Mouse (Mus musculus) CH12.LX (cell line): ENCODE results near the gene Ubn2. TPM values are rescaled to one million over a fixed set of nuclear protein-coding genes. Genes with fewer than 3 reads are reported as not detected.

Source experiments
- DNase-seq: peaks from one replicate; pipeline ENCODE4 v3.0.0-alpha.2; 2013; ENCODE audit errors: extremely low read depth
- H3K27ac ChIP-seq: 2 replicates; pipeline ENCODE4 v1.5.1; 2012; ENCODE audit warnings: low read depth, mild to moderate bottlenecking, control low read depth, moderate library complexity; ENCODE audit not compliant: insufficient read depth
- H3K27me3 ChIP-seq: replicated peaks from 2 replicates; pipeline ENCODE3; 2012; ENCODE audit warnings: inconsistent platforms
- H3K36me3 ChIP-seq, 2 experiments: replicated peaks in 1 of 2; 2 replicates each; pipeline versions ENCODE3 to v1.6.1; 2012; ENCODE audit warnings: inconsistent platforms in 1 of 2, low read length in 1 of 2, mild to moderate bottlenecking in 1 of 2, mixed read lengths in 1 of 2, moderate library complexity in 1 of 2; ENCODE audit not compliant: control insufficient read depth in 1 of 2, insufficient read depth in 1 of 2
- H3K4me1 ChIP-seq, 2 experiments: 2 replicates each; pipeline ENCODE4 v1.6.1; 2012; ENCODE audit warnings: inconsistent platforms in 1 of 2, moderate library complexity in 1 of 2; ENCODE audit not compliant: insufficient read depth in 2 of 2, control insufficient read depth in 1 of 2
- H3K4me2 ChIP-seq: 2 replicates; pipeline ENCODE4 v1.6.1; 2012; ENCODE audit warnings: low read depth, mild to moderate bottlenecking, control low read depth; ENCODE audit not compliant: poor library complexity, insufficient read depth, severe bottlenecking
- H3K4me3 ChIP-seq, 3 experiments: fragments of 150-350 bp in 1 of 3; sonication (generic) in 1 of 3; replicated peaks in 1 of 3; 2 replicates each; pipeline versions ENCODE3 to v1.5.1; 2011 to 2012; ENCODE audit warnings: low read depth in 2 of 3, low read length in 2 of 3, mild to moderate bottlenecking in 2 of 3, moderate library complexity in 2 of 3, control low read depth in 1 of 3, improper control_type of control experiment in 1 of 3, inconsistent platforms in 1 of 3, mixed read lengths in 1 of 3; ENCODE audit not compliant: poor library complexity in 1 of 3
- H3K79me2 ChIP-seq: replicated peaks from 2 replicates; pipeline ENCODE4 v1.6.1; 2012; ENCODE audit warnings: mild to moderate bottlenecking, moderate library complexity; ENCODE audit not compliant: control insufficient read depth, poor library complexity, insufficient read depth, severe bottlenecking; ENCODE audit errors: extremely low read depth
- H3K9ac ChIP-seq: 2 replicates; pipeline ENCODE4 v1.6.1; 2012; ENCODE audit warnings: low read depth, mild to moderate bottlenecking, control low read depth, moderate library complexity; ENCODE audit not compliant: insufficient read depth
- H3K9me3 ChIP-seq: replicated peaks from 2 replicates; pipeline ENCODE3; 2012; ENCODE audit warnings: low read length, inconsistent platforms, mixed read lengths
- BHLHE40 ChIP-seq: IDR thresholded peaks from 2 replicates; pipeline ENCODE4 v1.6.1; 2011; ENCODE audit warnings: mild to moderate bottlenecking, low read depth, low read length, improper control_type of control experiment
- CHD2 ChIP-seq: IDR thresholded peaks from 2 replicates; pipeline ENCODE4 v1.6.1; 2011; ENCODE audit warnings: low read length, improper control_type of control experiment
- CTCF ChIP-seq, 2 experiments: IDR thresholded peaks in 1 of 2; conservative IDR thresholded peaks in 1 of 2; 2 replicates each; pipeline ENCODE4 v1.5.1; 2011 to 2012; ENCODE audit warnings: low read depth in 2 of 2, low read length in 2 of 2, improper control_type of control experiment in 1 of 2, inconsistent platforms in 1 of 2, mild to moderate bottlenecking in 1 of 2, moderate library complexity in 1 of 2
- ELF1 ChIP-seq: IDR thresholded peaks from 2 replicates; pipeline ENCODE4 v1.6.1; 2014; ENCODE audit warnings: low read depth, mild to moderate bottlenecking, inconsistent platforms, low read length, improper control_type of control experiment
- EP300 ChIP-seq: IDR thresholded peaks from 2 replicates; pipeline ENCODE4 v1.6.1; 2011; ENCODE audit warnings: low read length, improper control_type of control experiment
- IRF4 ChIP-seq: IDR thresholded peaks from 2 replicates; pipeline ENCODE4 v1.6.1; 2014; ENCODE audit warnings: low read depth, mild to moderate bottlenecking, inconsistent platforms, low read length, improper control_type of control experiment
- JUN ChIP-seq: IDR thresholded peaks from 2 replicates; pipeline ENCODE4 v1.6.1; 2011; ENCODE audit warnings: low read depth, mild to moderate bottlenecking, low read length, improper control_type of control experiment, moderate library complexity; ENCODE audit not compliant: insufficient read depth
- JUND ChIP-seq: conservative IDR thresholded peaks from 2 replicates; pipeline ENCODE4 v1.6.1; 2011; ENCODE audit warnings: low read depth, low read length, improper control_type of control experiment
- KAT2A ChIP-seq: IDR thresholded peaks from 2 replicates; pipeline ENCODE4 v1.6.1; 2012; ENCODE audit warnings: low read length, improper control_type of control experiment, inconsistent platforms; ENCODE audit not compliant: insufficient replicate concordance
- MAX ChIP-seq: IDR thresholded peaks from 2 replicates; pipeline ENCODE4 v1.6.1; 2011; ENCODE audit warnings: low read length, improper control_type of control experiment
- MYC ChIP-seq: IDR thresholded peaks from 2 replicates; pipeline ENCODE4 v1.6.1; 2011; ENCODE audit warnings: low read depth, mild to moderate bottlenecking, improper control_type of control experiment, low read length
- NELFE ChIP-seq: IDR thresholded peaks from 2 replicates; pipeline ENCODE4 v1.6.1; 2011; ENCODE audit warnings: low read depth, low read length, improper control_type of control experiment
- POLR2A ChIP-seq: IDR thresholded peaks from 2 replicates; pipeline ENCODE4 v1.6.1; 2011; ENCODE audit warnings: low read depth, mild to moderate bottlenecking, improper control_type of control experiment, low read length
- POLR2AphosphoS2 ChIP-seq: IDR thresholded peaks from 2 replicates; pipeline ENCODE4 v1.6.1; 2011; ENCODE audit warnings: low read depth, low read length, improper control_type of control experiment
- RAD21 ChIP-seq: IDR thresholded peaks from 2 replicates; pipeline ENCODE4 v1.6.1; 2011; ENCODE audit warnings: low read depth, mild to moderate bottlenecking, low read length, improper control_type of control experiment, moderate library complexity
- RCOR1 ChIP-seq: conservative IDR thresholded peaks from 2 replicates; pipeline ENCODE4 v1.6.1; 2012; ENCODE audit warnings: low read depth, mild to moderate bottlenecking, inconsistent platforms, low read length, improper control_type of control experiment
- SIN3A ChIP-seq: IDR thresholded peaks from 2 replicates; pipeline ENCODE4 v1.6.1; 2012; ENCODE audit warnings: low read length, improper control_type of control experiment, inconsistent platforms
- SMC3 ChIP-seq: IDR thresholded peaks from 2 replicates; pipeline ENCODE4 v1.6.1; 2011; ENCODE audit warnings: low read depth, low read length, improper control_type of control experiment
- TBP ChIP-seq: conservative IDR thresholded peaks from 2 replicates; pipeline ENCODE4 v1.6.1; 2011; ENCODE audit warnings: low read depth, low read length, improper control_type of control experiment
- UBTF ChIP-seq: IDR thresholded peaks from 2 replicates; pipeline ENCODE4 v1.6.1; 2012; ENCODE audit warnings: low read depth, mild to moderate bottlenecking, inconsistent platforms, low read length, improper control_type of control experiment, moderate library complexity
- USF1 ChIP-seq: IDR thresholded peaks from 2 replicates; pipeline ENCODE4 v1.6.1; 2014; ENCODE audit warnings: low read depth, mild to moderate bottlenecking, inconsistent platforms, low read length, improper control_type of control experiment
- USF2 ChIP-seq: conservative IDR thresholded peaks from 2 replicates; pipeline ENCODE4 v1.6.1; 2011; ENCODE audit warnings: low read depth, low read length, improper control_type of control experiment
- ZMIZ1 ChIP-seq: IDR thresholded peaks from 2 replicates; pipeline ENCODE4 v1.6.1; 2012; ENCODE audit warnings: low read depth, mild to moderate bottlenecking, inconsistent platforms, low read length, improper control_type of control experiment
- dilution Hi-C: fragments of 300-500 bp; cut with MboI; formaldehyde crosslinking; loops from 2 replicates; pipeline ENCODE4 v1.14.3; 2020; ENCODE audit warnings: low sequenced_read_pairs; ENCODE audit not compliant: extremely low pct_unique_long_range_greater_than_20kb, extremely low pct_ligation_motif_present
- in situ Hi-C: fragments of 300-500 bp; cut with MboI; formaldehyde crosslinking; loops from 3 replicates; pipeline ENCODE4 v1.14.3; 2019; ENCODE audit warnings: low sequenced_read_pairs, low pct_ligation_motif_present, low pct_unique_long_range_greater_than_20kb, mixed read lengths
- polyA plus RNA-seq: library from polyadenylated mRNA; unstranded; fragments of >175 nt; gene quantifications from 2 replicates; pipeline ENCODE4 v1.2.1, GENCODE M21; 2012; ENCODE audit warnings: low read depth; ENCODE audit not compliant: insufficient read length
- total RNA-seq, 2 experiments: library from RNA; depleted of rRNA; stranded (reverse); fragments of 300-350 nt in 1 of 2; fragments of >200 nt in 1 of 2; gene quantifications; 2 replicates each; pipeline ENCODE4 v1.2.3; 2012 to 2014

Ubn2 gene
- total and polyA plus RNA-seq, 3 experiments = 4.7 to 7.2 (median 5.2) TPM

GRCm38 (mm10) chr6:38492550-38492949 lies 58.8 kb downstream of the Ubn2 start:
- no peaks in the 10 kb centered on the region for H3K4me1 ChIP-seq
- DNase-seq = peak; percentile 65
- TF ChIP-seq RAD21 (peak; percentile 64), CTCF (conservative IDR thresholded peaks at IDR 0.05 in 1 of 2, IDR thresholded peaks at IDR 0.05 in 1 of 2; ENCODE audit: low read depth in 2 of 2, low read length in 2 of 2) (peak; percentile 61 to 77), SMC3 (peak; percentile 59), KAT2A (no peak), POLR2A (no peak)
- TF ChIP-seq, all 38 proteins: peak for 3
- H3K4me2 ChIP-seq = no peak overlapping the region
- H3K79me2 ChIP-seq = no peaks in the 10 kb centered on the region
- no peak overlapping the region for H3K9ac ChIP-seq
- dilution Hi-C loops (no loop called here), in situ Hi-C loops (no loop called here)
- peaks cover 21 to 62% of the 10 kb centered on the region in 2 experiments for H3K36me3 ChIP-seq
- H3K27ac ChIP-seq = no peak overlapping the region
- no peaks in the 10 kb centered on the region for H3K9me3 ChIP-seq
- H3K27me3 ChIP-seq = no peaks in the 10 kb centered on the region
- H3K4me3 ChIP-seq = no peak overlapping the region

GRCm38 (mm10) chr6:38495641-38496040 lies 61.9 kb downstream of the Ubn2 start:
- no peak for DNase-seq
- Histone ChIP-seq H3K9ac (no peak overlapping the region), H3K9me3 (no peaks in the 10 kb centered on the region), H3K4me2 (no peak overlapping the region), H3K27me3 (no peaks in the 10 kb centered on the region), H3K79me2 (no peaks in the 10 kb centered on the region), H3K4me1 (no peaks in the 10 kb centered on the region), H3K4me3 (no peak overlapping the region), H3K27ac (no peak overlapping the region), H3K36me3 (peaks cover 24 to 67% of the 10 kb centered on the region in 2 experiments)
- in situ Hi-C loops = no loop called here
- TF ChIP-seq UBTF = no peak
- TF ChIP-seq KAT2A = no peak
- TF ChIP-seq JUN = no peak
- dilution Hi-C loops = no loop called here

DNA sequence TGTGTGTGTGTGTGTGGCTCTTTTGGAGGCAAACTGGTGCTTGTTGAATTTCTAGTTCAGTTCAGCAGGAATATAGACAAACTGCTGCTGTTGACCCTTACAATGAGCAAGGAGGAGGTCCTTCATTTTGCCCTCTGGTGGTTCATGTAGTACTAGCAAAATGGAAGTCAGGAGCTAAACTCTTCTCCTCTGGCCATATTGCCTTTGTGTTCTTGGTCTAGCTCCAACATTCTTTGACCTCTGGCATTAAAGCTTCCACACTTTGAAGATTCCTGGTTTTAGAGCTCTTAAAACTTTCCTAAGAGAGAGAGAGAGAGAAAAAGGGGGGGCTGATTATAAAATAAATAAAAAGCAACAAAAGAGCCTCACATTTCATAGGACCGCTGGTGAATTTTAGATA lies 78.3 kb downstream of the Ubn2 start:
- Histone ChIP-seq H3K27ac (no peak overlapping the region), H3K79me2 (no peaks in the 10 kb centered on the region), H3K4me3 (no peak overlapping the region), H3K4me2 (no peak overlapping the region), H3K9me3 (no peaks in the 10 kb centered on the region), H3K27me3 (no peaks in the 10 kb centered on the region), H3K36me3 (peaks cover 0 to 10% of the 10 kb centered on the region in 2 experiments), H3K9ac (no peak overlapping the region), H3K4me1 (peaks cover 0 to 4% of the 10 kb centered on the region in 2 experiments; a peak in 1 of 4 replicates)
- dilution Hi-C loops (no loop called here), in situ Hi-C loops (no loop called here)
- no peak for DNase-seq
- no peak for TF ChIP-seq JUND
- TF ChIP-seq USF1 = no peak
- TF ChIP-seq BHLHE40 = no peak
- no peak for TF ChIP-seq SIN3A
- no peak for TF ChIP-seq USF2
- no peak for TF ChIP-seq NELFE
- TF ChIP-seq ZMIZ1 = no peak
- TF ChIP-seq ELF1 = no peak
- TF ChIP-seq MAX = no peak
- TF ChIP-seq EP300 = no peak
- no peak for TF ChIP-seq RCOR1
- no peak for TF ChIP-seq CHD2
- no peak for TF ChIP-seq MYC
- TF ChIP-seq POLR2AphosphoS2 = no peak
- TF ChIP-seq IRF4 = no peak
- no peak; a peak in 1 of 4 replicates for TF ChIP-seq CTCF (conservative IDR thresholded peaks at IDR 0.05 in 1 of 2, IDR thresholded peaks at IDR 0.05 in 1 of 2; ENCODE audit: low read depth in 2 of 2, low read length in 2 of 2)
- TF ChIP-seq TBP = no peak
- TF ChIP-seq, all 38 proteins: peak for 0
